Mouse (Mus musculus): ENCODE measurements around the gene Gtpbp4. TPM values are rescaled to one million over a fixed set of nuclear protein-coding genes. Genes with fewer than 3 reads are reported as not detected.

Gtpbp4 gene
- polyA plus RNA-seq (2015; fragmentation: Nextera tagmentation; extraction: Ambion mirVana): 74.5 and 81.7 TPM in 2 replicates

- H3K9ac ChIP-seq: peak within 1 kb of the TSS; percentile 88
- H3K4me3 ChIP-seq (replicated peaks): peak within 1 kb of the TSS; percentile 69
- peaks cover under 1% of the 10 kb centered on the region; the same call in 1 of the 2 replicates for H3K36me3 ChIP-seq
- no peaks in the 10 kb centered on the region for H3K9me3 ChIP-seq
- H3K4me2 ChIP-seq: peak within 1 kb of the TSS; percentile 72
- WGBS: under 1% methylated on average over 51 of the region's 51 CpGs
- peaks cover 13% of the 10 kb centered on the region for H3K4me1 ChIP-seq
- H3K27me3 ChIP-seq (replicated peaks): no peaks in the 10 kb centered on the region
- peak; percentile 97 for ATAC-seq (ENCODE audit: insufficient read depth, low FRiP score, low read depth)
- peak within 1 kb of the TSS; percentile 87 for H3K27ac ChIP-seq
Measured at GRCm38 (mm10) chr13:8995990-8996786, at the start of gene Gtpbp4. Gtpbp4 (minus strand) TSS chr13:8996083.

GRCm38 (mm10) chr13:9044731-9045130 is 48.8 kb upstream of the Gtpbp4 start:
- 98% methylated on average over 1 of the region's 1 CpGs for WGBS
- H3K4me1 ChIP-seq: no peaks in the 10 kb centered on the region
- no peaks in the 10 kb centered on the region for H3K36me3 ChIP-seq
- H3K9me3 ChIP-seq: no peaks in the 10 kb centered on the region
- H3K9ac ChIP-seq: no peak overlapping the region
- no peak for ATAC-seq (ENCODE audit: insufficient read depth, low FRiP score, low read depth)
- H3K4me2 ChIP-seq: no peak overlapping the region
- no peak overlapping the region for H3K4me3 ChIP-seq (replicated peaks)
- H3K27me3 ChIP-seq (replicated peaks): no peaks in the 10 kb centered on the region
- H3K27ac ChIP-seq: no peak overlapping the region

DNA sequence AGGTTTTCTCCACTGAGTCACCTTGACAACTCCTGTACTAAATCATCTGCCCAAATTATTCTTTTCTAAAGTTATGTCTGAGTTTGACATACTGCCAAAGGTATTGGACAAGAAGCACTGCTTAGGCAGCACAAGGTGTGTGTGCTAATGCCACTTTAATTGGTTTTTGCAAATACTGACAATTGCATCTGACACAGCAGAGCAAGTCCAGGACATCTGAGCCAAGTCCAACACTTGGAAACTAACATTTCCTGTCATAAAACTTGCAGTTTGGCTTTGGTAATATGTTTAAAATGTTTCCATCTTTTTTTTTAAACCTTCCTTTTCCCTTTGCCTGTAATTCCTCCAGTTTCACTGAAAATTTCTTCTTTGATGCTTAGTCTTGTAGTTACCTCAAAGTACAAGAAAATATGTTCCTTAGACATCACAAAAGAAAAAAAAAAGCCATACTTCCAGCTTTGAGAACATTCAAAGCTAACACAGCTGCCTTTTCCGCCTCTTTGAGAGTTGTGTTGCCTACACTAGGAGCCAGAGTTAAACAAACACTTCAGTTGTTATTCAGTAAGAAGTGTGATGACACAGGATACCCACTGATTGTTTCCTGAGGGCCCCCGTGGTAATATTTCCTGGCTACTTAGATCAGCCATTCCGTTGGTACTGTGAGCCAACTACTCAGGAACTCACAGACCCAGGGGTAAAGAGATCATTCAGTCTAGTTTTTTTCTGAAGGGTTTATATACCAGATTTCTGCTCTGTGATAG is 47.6 kb upstream of the Gtpbp4 start:
- H3K27me3 ChIP-seq (replicated peaks): no peaks in the 10 kb centered on the region
- H3K4me3 ChIP-seq (replicated peaks): no peak overlapping the region
- 29% methylated on average over 3 of the region's 3 CpGs for WGBS
- peak overlapping the region; percentile 35; the same call in 1 of the 2 replicates for H3K27ac ChIP-seq
- no peak overlapping the region for H3K9ac ChIP-seq
- H3K9me3 ChIP-seq: no peaks in the 10 kb centered on the region
- no peaks in the 10 kb centered on the region for H3K4me1 ChIP-seq
- peak; percentile 27; the same call in 1 of the 2 replicates for ATAC-seq (ENCODE audit: insufficient read depth, low FRiP score, low read depth)
- no peak overlapping the region for H3K4me2 ChIP-seq
- H3K36me3 ChIP-seq: no peaks in the 10 kb centered on the region

DNA sequence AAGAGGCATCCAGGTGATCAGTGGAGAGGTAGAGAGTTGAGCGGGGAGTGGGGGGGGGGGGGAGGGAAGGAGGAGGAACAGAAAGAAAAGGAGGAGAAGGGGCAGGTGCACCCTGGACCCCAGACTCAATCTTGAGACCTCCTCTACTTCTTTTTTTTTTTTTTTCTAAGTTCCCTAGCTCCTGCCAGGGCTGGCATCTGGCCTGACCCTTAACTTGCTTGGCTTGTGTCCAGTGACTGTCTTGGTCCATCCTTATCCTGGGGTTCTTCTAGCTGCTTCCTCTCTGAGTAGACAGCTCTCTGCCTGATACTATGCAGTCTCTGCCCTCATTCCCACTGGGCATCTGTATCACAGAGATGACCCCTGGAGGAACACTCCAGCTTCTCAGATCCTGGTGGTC is 44.7 kb upstream of the Gtpbp4 start:
- WGBS: 83% methylated on average over 1 of the region's 1 CpGs
- no peak overlapping the region for H3K4me2 ChIP-seq
- no peak overlapping the region for H3K4me3 ChIP-seq (replicated peaks)
- no peak overlapping the region for H3K9ac ChIP-seq
- no peak overlapping the region for H3K27ac ChIP-seq
- ATAC-seq (ENCODE audit: insufficient read depth, low FRiP score, low read depth): no peak
- H3K27me3 ChIP-seq (replicated peaks): no peaks in the 10 kb centered on the region
- H3K4me1 ChIP-seq: no peaks in the 10 kb centered on the region
- H3K36me3 ChIP-seq: no peaks in the 10 kb centered on the region
- H3K9me3 ChIP-seq: no peaks in the 10 kb centered on the region

- Histone ChIP-seq H3K36me3 (no peaks in the 10 kb centered on the region), H3K4me2 (no peak overlapping the region), H3K9me3 (no peaks in the 10 kb centered on the region), H3K4me3 (replicated peaks) (no peak overlapping the region), H3K27me3 (replicated peaks) (no peaks in the 10 kb centered on the region), H3K9ac (no peak overlapping the region), H3K4me1 (no peaks in the 10 kb centered on the region), H3K27ac (no peak overlapping the region)
- 80% methylated on average over 8 of the region's 8 CpGs for WGBS
- ATAC-seq (ENCODE audit: insufficient read depth, low FRiP score, low read depth): no peak
Measured at GRCm38 (mm10) chr13:9031996-9032661, 36.2 kb upstream of the Gtpbp4 start.

GRCm38 (mm10) chr13:9030364-9030763 is 34.5 kb upstream of the Gtpbp4 start:
- H3K4me3 ChIP-seq (replicated peaks): no peak overlapping the region
- no peaks in the 10 kb centered on the region for H3K4me1 ChIP-seq
- no peaks in the 10 kb centered on the region for H3K9me3 ChIP-seq
- H3K36me3 ChIP-seq: no peaks in the 10 kb centered on the region
- no peak overlapping the region for H3K4me2 ChIP-seq
- no peak for ATAC-seq (ENCODE audit: insufficient read depth, low FRiP score, low read depth)
- no peaks in the 10 kb centered on the region for H3K27me3 ChIP-seq (replicated peaks)
- H3K9ac ChIP-seq: no peak overlapping the region
- 81% methylated on average over 4 of the region's 4 CpGs for WGBS
- no peak overlapping the region for H3K27ac ChIP-seq

- Histone ChIP-seq H3K27me3 (replicated peaks) (no peaks in the 10 kb centered on the region), H3K9ac (no peak overlapping the region), H3K36me3 (no peaks in the 10 kb centered on the region), H3K9me3 (no peaks in the 10 kb centered on the region), H3K4me1 (no peaks in the 10 kb centered on the region), H3K4me2 (no peak overlapping the region), H3K27ac (no peak overlapping the region), H3K4me3 (replicated peaks) (no peak overlapping the region)
- WGBS: 57% methylated on average over 1 of the region's 1 CpGs
- ATAC-seq (ENCODE audit: insufficient read depth, low FRiP score, low read depth): no peak
Measured at GRCm38 (mm10) chr13:9027251-9027650, 31.4 kb upstream of the Gtpbp4 start.

- H3K4me2 ChIP-seq: no peak overlapping the region
- H3K9me3 ChIP-seq: no peaks in the 10 kb centered on the region
- peak; percentile 88 for ATAC-seq (ENCODE audit: insufficient read depth, low FRiP score, low read depth)
- no peaks in the 10 kb centered on the region for H3K36me3 ChIP-seq
- peak overlapping the region; percentile 57; the same call in 1 of the 2 replicates for H3K27ac ChIP-seq
- no peak overlapping the region for H3K4me3 ChIP-seq (replicated peaks)
- H3K4me1 ChIP-seq: no peaks in the 10 kb centered on the region
- no peaks in the 10 kb centered on the region for H3K27me3 ChIP-seq (replicated peaks)
- H3K9ac ChIP-seq: no peak overlapping the region
- WGBS: 33% methylated on average over 1 of the region's 1 CpGs
Measured at GRCm38 (mm10) chr13:9022623-9023022, 26.7 kb upstream of the Gtpbp4 start.

DNA sequence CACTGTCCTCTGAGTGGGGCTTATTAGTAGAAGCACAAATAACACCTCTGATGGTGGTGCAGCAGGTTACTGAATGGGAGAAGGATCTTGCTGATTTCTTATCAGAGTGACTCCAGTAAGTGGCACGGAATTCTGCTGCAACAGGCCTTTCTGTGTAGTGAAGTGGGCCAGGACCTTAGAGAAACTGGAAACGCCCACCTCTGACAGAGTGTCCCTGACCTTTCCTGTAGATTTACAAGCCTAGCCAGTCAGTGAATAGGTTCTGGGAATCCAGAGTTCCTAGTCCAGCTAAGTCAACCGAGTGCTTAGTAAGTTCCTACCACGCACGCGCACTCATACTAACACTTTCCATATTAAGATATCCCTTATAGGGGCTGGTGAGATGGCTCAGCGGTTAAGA is 25.7 kb upstream of the Gtpbp4 start:
- ATAC-seq (ENCODE audit: insufficient read depth, low FRiP score, low read depth): no peak
- Histone ChIP-seq H3K4me3 (replicated peaks) (no peak overlapping the region), H3K9me3 (no peaks in the 10 kb centered on the region), H3K9ac (no peak overlapping the region), H3K4me2 (no peak overlapping the region), H3K27ac (no peak overlapping the region), H3K4me1 (no peaks in the 10 kb centered on the region), H3K36me3 (no peaks in the 10 kb centered on the region), H3K27me3 (replicated peaks) (no peaks in the 10 kb centered on the region)
- 81% methylated on average over 7 of the region's 7 CpGs for WGBS

- no peak for ATAC-seq (ENCODE audit: insufficient read depth, low FRiP score, low read depth)
- 82% methylated on average over 4 of the region's 4 CpGs for WGBS
Measured at GRCm38 (mm10) chr13:9019713-9020112, 23.8 kb upstream of the Gtpbp4 start.

GRCm38 (mm10) chr13:9018974-9019587 is 23.2 kb upstream of the Gtpbp4 start:
- 52% methylated on average over 2 of the region's 2 CpGs for WGBS
- 0 out of 2 replicates have a peak, but pooled peaks have one; percentile 45 for ATAC-seq (ENCODE audit: insufficient read depth, low FRiP score, low read depth)
- no peak overlapping the region for H3K4me2 ChIP-seq
- no peaks in the 10 kb centered on the region for H3K4me1 ChIP-seq
- no peaks in the 10 kb centered on the region for H3K9me3 ChIP-seq
- no peaks in the 10 kb centered on the region for H3K27me3 ChIP-seq (replicated peaks)
- no peak overlapping the region for H3K4me3 ChIP-seq (replicated peaks)
- H3K36me3 ChIP-seq: no peaks in the 10 kb centered on the region
- H3K27ac ChIP-seq: no peak overlapping the region
- no peak overlapping the region for H3K9ac ChIP-seq

More at GRCm38 (mm10) chr13:9019713-9020112, 23.8 kb upstream of the Gtpbp4 start:
- no peaks in the 10 kb centered on the region for H3K36me3 ChIP-seq
- no peaks in the 10 kb centered on the region for H3K9me3 ChIP-seq
- H3K9ac ChIP-seq: no peak overlapping the region
- H3K27ac ChIP-seq: no peak overlapping the region
- H3K4me2 ChIP-seq: no peak overlapping the region
- no peaks in the 10 kb centered on the region for H3K27me3 ChIP-seq (replicated peaks)
- no peak overlapping the region for H3K4me3 ChIP-seq (replicated peaks)
- no peaks in the 10 kb centered on the region for H3K4me1 ChIP-seq

Measured in stomach, embryonic 15.5 days (tissue).